Mouse (Mus musculus): ENCODE measurements around the gene Urah. TPM values are rescaled to one million over a fixed set of nuclear protein-coding genes. Genes with fewer than 3 reads are reported as not detected.
A peak's percentile ranks its signal among the peaks of the same experiment; 100 is the strongest.

Urah gene
- polyA plus RNA-seq, 1 experiment from 2014 or later: not detected

GRCm38 (mm10) chr7:140821653-140822329, 13.0 kb upstream of the Urah start, which contains the start of gene Zfp941:
Gene Zfp941 (minus strand): TSS chr7:140822178.
- WGBS: 1% methylated on average over 21 of the region's 21 CpGs
- H3K4me1 ChIP-seq: no peaks in the 10 kb centered on the region
- H3K9me3 ChIP-seq: no peaks in the 10 kb centered on the region
- peak within 1 kb of the TSS; percentile 64 for H3K9ac ChIP-seq
- H3K4me2 ChIP-seq (replicated peaks): peak within 1 kb of the TSS; percentile 70
- H3K4me3 ChIP-seq: peak within 1 kb of the TSS; percentile 50
- peak; percentile 90 for ATAC-seq (ENCODE audit: low FRiP score, low read depth)
- no peaks in the 10 kb centered on the region for H3K36me3 ChIP-seq
- peak within 1 kb of the TSS; percentile 68 for H3K27ac ChIP-seq
- no peaks in the 10 kb centered on the region for H3K27me3 ChIP-seq (replicated peaks)

GRCm38 (mm10) chr7:140822731-140823130, 12.1 kb upstream of the Urah start:
- Histone ChIP-seq H3K4me3 (no peak overlapping the region), H3K36me3 (no peaks in the 10 kb centered on the region), H3K4me1 (no peaks in the 10 kb centered on the region), H3K9ac (no peak overlapping the region), H3K27ac (no peak overlapping the region), H3K27me3 (replicated peaks) (no peaks in the 10 kb centered on the region), H3K4me2 (replicated peaks) (no peak overlapping the region), H3K9me3 (no peaks in the 10 kb centered on the region)
- WGBS: 89% methylated on average over 4 of the region's 4 CpGs
- ATAC-seq (ENCODE audit: low FRiP score, low read depth): no peak

- Histone ChIP-seq H3K4me1 (no peaks in the 10 kb centered on the region), H3K4me2 (replicated peaks) (no peak overlapping the region), H3K9ac (no peak overlapping the region), H3K4me3 (no peak overlapping the region), H3K27ac (no peak overlapping the region), H3K9me3 (no peaks in the 10 kb centered on the region), H3K27me3 (replicated peaks) (no peaks in the 10 kb centered on the region), H3K36me3 (no peaks in the 10 kb centered on the region)
- 41% methylated on average over 8 of the region's 8 CpGs for WGBS
- no peak for ATAC-seq (ENCODE audit: low FRiP score, low read depth)
Measured at GRCm38 (mm10) chr7:140828171-140828881, 6.5 kb upstream of the Urah start.

- no peak for ATAC-seq (ENCODE audit: low FRiP score, low read depth)
- Histone ChIP-seq H3K36me3 (no peaks in the 10 kb centered on the region), H3K4me2 (replicated peaks) (no peak overlapping the region), H3K27ac (no peak overlapping the region), H3K9ac (no peak overlapping the region), H3K27me3 (replicated peaks) (no peaks in the 10 kb centered on the region), H3K4me3 (no peak overlapping the region), H3K9me3 (no peaks in the 10 kb centered on the region), H3K4me1 (no peaks in the 10 kb centered on the region)
- WGBS: 76% methylated on average over 6 of the region's 6 CpGs
Measured at GRCm38 (mm10) chr7:140831447-140831846, 3.4 kb upstream of the Urah start.

GRCm38 (mm10) chr7:140833341-140833740, 1.5 kb upstream of the Urah start:
- 82% methylated on average over 4 of the region's 4 CpGs for WGBS
- no peak overlapping the region for H3K4me3 ChIP-seq
- no peak overlapping the region for H3K9ac ChIP-seq
- no peaks in the 10 kb centered on the region for H3K9me3 ChIP-seq
- H3K27me3 ChIP-seq (replicated peaks): no peaks in the 10 kb centered on the region
- H3K36me3 ChIP-seq: no peaks in the 10 kb centered on the region
- no peak overlapping the region for H3K27ac ChIP-seq
- no peak overlapping the region for H3K4me2 ChIP-seq (replicated peaks)
- no peaks in the 10 kb centered on the region for H3K4me1 ChIP-seq
- no peak for ATAC-seq (ENCODE audit: low FRiP score, low read depth)

- Histone ChIP-seq H3K27ac (no peak overlapping the region), H3K4me3 (no peak overlapping the region), H3K4me1 (no peaks in the 10 kb centered on the region), H3K4me2 (replicated peaks) (no peak overlapping the region), H3K9me3 (no peaks in the 10 kb centered on the region), H3K27me3 (replicated peaks) (no peaks in the 10 kb centered on the region), H3K9ac (no peak overlapping the region), H3K36me3 (no peaks in the 10 kb centered on the region)
- ATAC-seq (ENCODE audit: low FRiP score, low read depth): no peak
- 77% methylated on average over 2 of the region's 2 CpGs for WGBS
Measured at GRCm38 (mm10) chr7:140835758-140836087, 905 bp downstream of the Urah start.

- no peak for ATAC-seq (ENCODE audit: low FRiP score, low read depth)
- no peaks in the 10 kb centered on the region for H3K9me3 ChIP-seq
- no peaks in the 10 kb centered on the region for H3K36me3 ChIP-seq
- H3K4me1 ChIP-seq: no peaks in the 10 kb centered on the region
- H3K4me3 ChIP-seq: no peak overlapping the region
- no peak overlapping the region for H3K9ac ChIP-seq
- no peak overlapping the region for H3K4me2 ChIP-seq (replicated peaks)
- WGBS: 88% methylated on average over 9 of the region's 9 CpGs
- no peak overlapping the region for H3K27ac ChIP-seq
- H3K27me3 ChIP-seq (replicated peaks): peaks cover 4% of the 10 kb centered on the region; the same call in 1 of the 2 replicates
Measured at GRCm38 (mm10) chr7:140836243-140837115, 1.7 kb downstream of the Urah start.

GRCm38 (mm10) chr7:140839556-140839955, 4.7 kb downstream of the Urah start:
- WGBS: 64% methylated on average over 5 of the region's 5 CpGs
- Histone ChIP-seq H3K4me1 (no peaks in the 10 kb centered on the region), H3K27me3 (replicated peaks) (peaks cover 4% of the 10 kb centered on the region; the same call in 1 of the 2 replicates), H3K9me3 (no peaks in the 10 kb centered on the region), H3K9ac (no peak overlapping the region), H3K4me2 (replicated peaks) (no peak overlapping the region), H3K27ac (no peak overlapping the region), H3K4me3 (no peak overlapping the region), H3K36me3 (no peaks in the 10 kb centered on the region)
- ATAC-seq (ENCODE audit: low FRiP score, low read depth): no peak

GRCm38 (mm10) chr7:140840750-140841735, 6.2 kb downstream of the Urah start:
- 35% methylated on average over 19 of the region's 19 CpGs for WGBS
- Histone ChIP-seq H3K27me3 (replicated peaks) (peaks cover 4% of the 10 kb centered on the region; the same call in 1 of the 2 replicates), H3K9ac (no peak overlapping the region)

GRCm38 (mm10) chr7:140843806-140844205, 9.0 kb downstream of the Urah start:
- 81% methylated on average over 7 of the region's 7 CpGs for WGBS
- ATAC-seq (ENCODE audit: low FRiP score, low read depth): no peak

More at GRCm38 (mm10) chr7:140840750-140841735, 6.2 kb downstream of the Urah start:
- Histone ChIP-seq H3K27ac (no peak overlapping the region), H3K36me3 (no peaks in the 10 kb centered on the region), H3K4me3 (no peak overlapping the region), H3K9me3 (no peaks in the 10 kb centered on the region), H3K4me2 (replicated peaks) (no peak overlapping the region), H3K4me1 (no peaks in the 10 kb centered on the region)
- no peak for ATAC-seq (ENCODE audit: low FRiP score, low read depth)

GRCm38 (mm10) chr7:140844905-140845665, 10.3 kb downstream of the Urah start, which contains the start of gene Scgb1c1:
Gene Scgb1c1 (plus strand): TSS chr7:140845547.
- H3K4me3 ChIP-seq: no peak within 1 kb of the TSS
- H3K9ac ChIP-seq: no peak within 1 kb of the TSS
- ATAC-seq (ENCODE audit: low FRiP score, low read depth): peak; percentile 77
- 35% methylated on average over 14 of the region's 14 CpGs for WGBS
- H3K4me2 ChIP-seq (replicated peaks): no peak within 1 kb of the TSS
- H3K27me3 ChIP-seq (replicated peaks): peaks cover 4% of the 10 kb centered on the region; the same call in 1 of the 2 replicates
- H3K9me3 ChIP-seq: no peaks in the 10 kb centered on the region
- H3K27ac ChIP-seq: no peak within 1 kb of the TSS
- H3K36me3 ChIP-seq: no peaks in the 10 kb centered on the region
- no peaks in the 10 kb centered on the region for H3K4me1 ChIP-seq

More at GRCm38 (mm10) chr7:140843806-140844205, 9.0 kb downstream of the Urah start:
- H3K9ac ChIP-seq: no peak overlapping the region
- peaks cover 4% of the 10 kb centered on the region; the same call in 1 of the 2 replicates for H3K27me3 ChIP-seq (replicated peaks)
- no peaks in the 10 kb centered on the region for H3K4me1 ChIP-seq
- no peak overlapping the region for H3K27ac ChIP-seq
- no peak overlapping the region for H3K4me3 ChIP-seq
- no peak overlapping the region for H3K4me2 ChIP-seq (replicated peaks)
- H3K9me3 ChIP-seq: no peaks in the 10 kb centered on the region
- no peaks in the 10 kb centered on the region for H3K36me3 ChIP-seq

All from neural tube, embryonic 12.5 days (tissue).